Mouse (Mus musculus) liver, embryonic 14.5 days (tissue): Measurements from ENCODE around the gene Hrk.

Source experiments
- CTCF ChIP-seq: IDR thresholded peaks from 2 replicates; pipeline ENCODE4 v1.5.1; 2016; ENCODE audit warnings: antibody characterized with exemption, low read depth, control low read depth
- EP300 ChIP-seq: IDR thresholded peaks from 2 replicates; pipeline ENCODE4 v1.6.1; 2016; ENCODE audit warnings: antibody characterized with exemption, low read depth

DNA sequence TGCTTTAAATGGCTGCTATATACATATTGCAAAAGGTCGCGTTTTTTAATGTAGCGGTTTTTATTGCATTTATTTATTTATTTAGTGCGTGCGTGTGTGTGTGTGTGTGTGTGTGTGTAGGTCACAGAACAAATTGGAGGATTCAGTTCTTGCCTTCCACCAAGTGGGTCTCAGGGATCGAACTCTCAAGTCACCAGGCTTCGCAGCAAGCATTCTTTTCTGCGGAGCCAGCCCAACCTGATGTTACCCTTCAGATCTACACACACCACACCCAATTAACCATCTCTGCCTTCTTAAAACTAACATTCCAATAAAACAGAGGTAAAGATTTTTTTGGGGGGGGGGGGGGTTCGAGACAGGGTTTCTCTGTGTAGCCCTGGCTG lies 8.9 kb upstream of the Hrk start:
- TF ChIP-seq EP300 (no peak), CTCF (no peak)
